Mouse (Mus musculus) kidney, embryonic 16.5 days (tissue): ENCODE data around the gene Mylk. TPM values are rescaled to one million over a fixed set of nuclear protein-coding genes. Genes with fewer than 3 reads are reported as not detected.
A peak's percentile ranks its signal among the peaks of the same experiment; 100 is the strongest.

Experiments used
- ATAC-seq: fragments of 200-750 bp; cut with Nextera tagmentation; 2 replicates; pipeline ENCODE4 v1.8.0; 2017; ENCODE audit warnings: moderate TSS enrichment; ENCODE audit not compliant: low FRiP score, low TSS enrichment
- H3K27ac ChIP-seq: fragments of 300-500 bp; sonication (generic); 2 replicates; pipeline ENCODE4 v1.5.1; 2014; ENCODE audit warnings: low read length
- H3K27me3 ChIP-seq: fragments of 300-500 bp; sonication (generic); 2 replicates; pipeline ENCODE4 v1.6.1; 2014; ENCODE audit warnings: low read length, control low read depth, mixed read lengths; ENCODE audit not compliant: insufficient read depth
- H3K36me3 ChIP-seq: fragments of 300-500 bp; sonication (generic); 2 replicates; pipeline ENCODE4 v1.6.1; 2014; ENCODE audit warnings: low read length, control low read depth, mixed read lengths; ENCODE audit not compliant: insufficient read depth
- H3K4me1 ChIP-seq: fragments of 300-500 bp; sonication (generic); 2 replicates; pipeline ENCODE4 v1.6.1; 2014; ENCODE audit warnings: low read length, control low read depth, mixed read lengths; ENCODE audit not compliant: insufficient read depth
- H3K4me2 ChIP-seq: fragments of 300-500 bp; sonication (generic); replicated peaks from 2 replicates; pipeline ENCODE4 v1.6.1; 2014; ENCODE audit warnings: low read depth, low read length
- H3K4me3 ChIP-seq: fragments of 300-500 bp; sonication (generic); 2 replicates; pipeline ENCODE4 v1.5.1; 2014; ENCODE audit warnings: mild to moderate bottlenecking, low read length
- H3K9ac ChIP-seq: fragments of 300-500 bp; sonication (generic); replicated peaks from 2 replicates; pipeline ENCODE4 v1.6.1; 2014; ENCODE audit warnings: low read length
- H3K9me3 ChIP-seq: fragments of 300-500 bp; sonication (generic); 2 replicates; pipeline ENCODE4 v1.6.1; 2016; ENCODE audit warnings: low read length, control low read depth
- WGBS: fragments of 180-500 bp; shearing (Covaris S2); extraction: QIAGEN DNeasy Blood & Tissue Kit; methylation state at CpG from one replicate; pipeline ENCODE4 v1.1.7; 2014; 5-methylcytosine and 5-hydroxymethylcytosine counted together
- polyA plus RNA-seq: library from polyadenylated mRNA; unstranded; fragments of >200 nt; fragmentation: Nextera tagmentation; extraction: Ambion mirVana; gene quantifications from 2 replicates; pipeline ENCODE4 v1.2.1, GENCODE M21; 2015

Mylk gene
- polyA plus RNA-seq, 1 experiment from 2014 or later: 110 TPM

- no peak overlapping the region for H3K4me3 ChIP-seq
- H3K4me1 ChIP-seq: peaks cover 9% of the 10 kb centered on the region; the same call in 1 of the 2 replicates
- H3K9ac ChIP-seq: no peak overlapping the region
- no peaks in the 10 kb centered on the region for H3K36me3 ChIP-seq
- 54% methylated on average over 6 of the region's 6 CpGs for WGBS
- peak; percentile 79 for ATAC-seq
- no peaks in the 10 kb centered on the region for H3K9me3 ChIP-seq
- H3K27me3 ChIP-seq: no peaks in the 10 kb centered on the region
- H3K27ac ChIP-seq: peak overlapping the region; percentile 69
- H3K4me2 ChIP-seq: no peak overlapping the region
These were observed 164.4 kb downstream of the Mylk start for GRCm38 (mm10) chr16:34909437-34909836.

GRCm38 (mm10) chr16:34917373-34917900 is 172.4 kb downstream of the Mylk start:
- no peak overlapping the region for H3K9ac ChIP-seq
- no peak overlapping the region for H3K4me2 ChIP-seq
- no peaks in the 10 kb centered on the region for H3K27me3 ChIP-seq
- H3K27ac ChIP-seq: peak overlapping the region; percentile 47; the same call in 1 of the 2 replicates
- H3K36me3 ChIP-seq: no peaks in the 10 kb centered on the region
- WGBS: 54% methylated on average over 4 of the region's 4 CpGs
- H3K4me3 ChIP-seq: no peak overlapping the region
- peak; percentile 32; the same call in 1 of the 2 replicates for ATAC-seq
- H3K4me1 ChIP-seq: peaks cover 30% of the 10 kb centered on the region
- no peaks in the 10 kb centered on the region for H3K9me3 ChIP-seq

GRCm38 (mm10) chr16:34920182-34920581 is 175.2 kb downstream of the Mylk start:
- Histone ChIP-seq H3K4me2 (no peak overlapping the region), H3K27ac (peak overlapping the region; percentile 90), H3K4me3 (no peak overlapping the region), H3K36me3 (no peaks in the 10 kb centered on the region), H3K4me1 (peaks cover 53% of the 10 kb centered on the region), H3K9ac (peak overlapping the region; percentile 45), H3K9me3 (no peaks in the 10 kb centered on the region), H3K27me3 (no peaks in the 10 kb centered on the region)
- 12% methylated on average over 6 of the region's 6 CpGs for WGBS
- ATAC-seq: peak; percentile 46; the same call in 1 of the 2 replicates

GRCm38 (mm10) chr16:34920868-34921267 is 175.9 kb downstream of the Mylk start:
- Histone ChIP-seq H3K27me3 (no peaks in the 10 kb centered on the region), H3K9me3 (no peaks in the 10 kb centered on the region), H3K4me1 (peaks cover 60% of the 10 kb centered on the region), H3K36me3 (no peaks in the 10 kb centered on the region), H3K4me2 (peak overlapping the region; percentile 49), H3K9ac (peak overlapping the region; percentile 43), H3K4me3 (peak overlapping the region; percentile 2; the same call in 1 of the 2 replicates), H3K27ac (peak overlapping the region; percentile 90)
- 61% methylated on average over 8 of the region's 8 CpGs for WGBS
- ATAC-seq: no peak

- Histone ChIP-seq H3K4me2 (peak overlapping the region; percentile 49), H3K36me3 (no peaks in the 10 kb centered on the region), H3K9ac (peak overlapping the region; percentile 54), H3K27me3 (no peaks in the 10 kb centered on the region), H3K4me1 (peaks cover 63% of the 10 kb centered on the region), H3K27ac (peak overlapping the region; percentile 90), H3K4me3 (peak overlapping the region; percentile 43), H3K9me3 (no peaks in the 10 kb centered on the region)
- 33% methylated on average over 10 of the region's 10 CpGs for WGBS
- ATAC-seq: peak; percentile 44; the same call in 1 of the 2 replicates
These were observed 176.3 kb downstream of the Mylk start for GRCm38 (mm10) chr16:34921319-34921718.

GRCm38 (mm10) chr16:34923630-34924029 is 178.6 kb downstream of the Mylk start:
- Histone ChIP-seq H3K9ac (peak overlapping the region; percentile 54), H3K27me3 (no peaks in the 10 kb centered on the region), H3K9me3 (no peaks in the 10 kb centered on the region), H3K4me1 (peaks cover 69% of the 10 kb centered on the region), H3K27ac (peak overlapping the region; percentile 84; the same call in 1 of the 2 replicates), H3K4me2 (peak overlapping the region; percentile 49), H3K36me3 (peaks cover 4% of the 10 kb centered on the region; the same call in 1 of the 2 replicates), H3K4me3 (peak overlapping the region; percentile 43)
- ATAC-seq: no peak
- 62% methylated on average over 9 of the region's 9 CpGs for WGBS

GRCm38 (mm10) chr16:34924324-34924723 is 179.3 kb downstream of the Mylk start:
- peak overlapping the region; percentile 49 for H3K4me2 ChIP-seq
- H3K9ac ChIP-seq: peak overlapping the region; percentile 54; the same call in 1 of the 2 replicates
- no peak for ATAC-seq
- H3K4me3 ChIP-seq: peak overlapping the region; percentile 43
- H3K36me3 ChIP-seq: peaks cover 4% of the 10 kb centered on the region; the same call in 1 of the 2 replicates
- no peaks in the 10 kb centered on the region for H3K9me3 ChIP-seq
- H3K27ac ChIP-seq: peak overlapping the region; percentile 84; the same call in 1 of the 2 replicates
- 75% methylated on average over 5 of the region's 5 CpGs for WGBS
- peaks cover 67% of the 10 kb centered on the region for H3K4me1 ChIP-seq
- H3K27me3 ChIP-seq: no peaks in the 10 kb centered on the region

- Histone ChIP-seq H3K4me1 (peaks cover 60% of the 10 kb centered on the region), H3K27me3 (no peaks in the 10 kb centered on the region), H3K4me2 (peak overlapping the region; percentile 49), H3K4me3 (peak overlapping the region; percentile 6), H3K9ac (peak overlapping the region; percentile 54), H3K27ac (peak overlapping the region; percentile 84), H3K9me3 (no peaks in the 10 kb centered on the region), H3K36me3 (peaks cover 4% of the 10 kb centered on the region; the same call in 1 of the 2 replicates)
- no peak for ATAC-seq
- WGBS: 44% methylated on average over 6 of the region's 6 CpGs
These were observed 180.1 kb downstream of the Mylk start for GRCm38 (mm10) chr16:34924937-34925618.

- ATAC-seq: no peak
- no peaks in the 10 kb centered on the region for H3K27me3 ChIP-seq
- peaks cover 4% of the 10 kb centered on the region; the same call in 1 of the 2 replicates for H3K36me3 ChIP-seq
- H3K9me3 ChIP-seq: no peaks in the 10 kb centered on the region
- peaks cover 47% of the 10 kb centered on the region for H3K4me1 ChIP-seq
- peak overlapping the region; percentile 84 for H3K27ac ChIP-seq
- 69% methylated on average over 9 of the region's 9 CpGs for WGBS
- no peak overlapping the region for H3K4me3 ChIP-seq
- no peak overlapping the region for H3K9ac ChIP-seq
- no peak overlapping the region for H3K4me2 ChIP-seq
These were observed 181.8 kb downstream of the Mylk start for GRCm38 (mm10) chr16:34926531-34927435.
